Mouse (Mus musculus) embryo, embryonic 11 days (tissue): ENCODE results near the gene Rad17.

Experiments used
- DNase-seq: peaks from one replicate; pipeline ENCODE4 v3.0.0-alpha.2; 2015

Rad17 gene

DNA sequence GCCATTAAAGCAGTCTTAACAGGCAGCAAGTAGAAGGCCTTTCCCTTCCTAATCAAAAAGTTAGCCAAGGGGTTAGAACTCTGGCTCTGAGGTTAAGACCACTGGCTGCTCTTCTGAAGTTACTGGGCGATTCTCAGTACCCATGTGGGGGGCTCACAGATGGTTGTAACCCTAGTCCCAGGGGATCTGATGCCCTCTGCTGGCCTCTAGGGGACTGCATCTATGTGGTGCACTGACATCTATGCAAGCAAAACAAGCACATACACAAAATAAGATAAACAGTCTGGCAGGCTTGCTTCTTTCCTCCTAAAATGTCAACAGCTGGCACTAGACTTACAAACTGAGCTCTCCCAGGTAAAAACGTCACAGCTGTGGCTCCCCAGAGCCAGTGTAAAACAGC lies 37.9 kb downstream of the Rad17 start:
- no peak for DNase-seq

DNA sequence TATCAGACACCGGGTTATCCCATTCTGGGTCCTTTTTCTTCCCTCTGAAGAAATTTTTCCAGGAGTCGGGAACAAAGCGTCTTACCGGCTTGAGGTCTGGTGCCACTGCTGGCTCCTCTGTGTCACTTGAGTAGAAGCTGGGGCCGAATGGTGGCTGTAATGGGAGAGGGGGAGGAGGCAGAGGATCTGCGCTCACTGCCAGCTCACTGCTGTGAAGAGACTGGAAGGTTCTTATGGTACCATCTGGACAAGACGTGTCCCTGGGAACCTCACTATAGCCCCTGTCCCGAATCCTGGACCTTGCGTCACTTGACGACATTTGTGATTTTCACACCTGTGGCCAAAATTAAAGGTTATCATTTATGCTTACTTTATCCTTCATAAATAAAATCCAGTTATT lies 38.6 kb downstream of the Rad17 start:
- no peak for DNase-seq

DNA sequence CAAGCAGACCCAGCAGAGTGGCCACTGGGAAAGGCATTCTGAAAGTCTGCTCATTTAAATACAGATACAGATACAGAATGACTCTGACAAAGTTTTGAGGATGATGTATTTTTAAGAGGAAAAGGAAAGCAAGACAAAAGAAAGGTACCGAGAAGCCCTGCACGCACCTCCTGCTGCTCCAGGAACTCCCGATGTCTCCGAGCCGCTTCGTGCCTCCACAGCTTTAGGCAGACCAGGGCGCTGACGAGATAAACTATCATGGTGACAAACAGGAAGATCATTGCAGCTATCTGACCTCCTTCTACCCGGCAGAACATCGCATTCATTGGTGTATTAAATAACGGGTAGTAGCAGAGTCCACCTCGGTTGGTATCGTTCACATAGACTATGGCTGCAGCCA lies 39.6 kb downstream of the Rad17 start:
- DNase-seq = no peak

DNA sequence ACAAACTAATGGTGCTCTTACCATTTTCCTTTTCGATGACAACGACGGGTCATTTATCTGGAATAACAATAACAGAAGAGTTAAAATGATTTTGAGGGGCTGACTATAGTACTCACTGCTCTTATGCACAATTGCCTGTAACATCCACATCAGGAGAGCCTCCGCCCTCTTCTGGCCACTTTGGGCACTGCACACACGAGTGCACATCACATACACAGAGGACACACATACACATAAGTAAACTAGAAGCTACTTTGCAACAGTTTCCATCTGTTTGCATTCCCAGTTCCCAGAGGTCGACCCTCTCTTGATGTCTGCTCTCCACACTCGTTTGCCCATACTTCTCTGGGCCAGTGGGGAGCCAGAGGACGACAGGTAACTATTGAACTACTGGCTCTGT lies 43.1 kb downstream of the Rad17 start:
- DNase-seq = no peak

DNA sequence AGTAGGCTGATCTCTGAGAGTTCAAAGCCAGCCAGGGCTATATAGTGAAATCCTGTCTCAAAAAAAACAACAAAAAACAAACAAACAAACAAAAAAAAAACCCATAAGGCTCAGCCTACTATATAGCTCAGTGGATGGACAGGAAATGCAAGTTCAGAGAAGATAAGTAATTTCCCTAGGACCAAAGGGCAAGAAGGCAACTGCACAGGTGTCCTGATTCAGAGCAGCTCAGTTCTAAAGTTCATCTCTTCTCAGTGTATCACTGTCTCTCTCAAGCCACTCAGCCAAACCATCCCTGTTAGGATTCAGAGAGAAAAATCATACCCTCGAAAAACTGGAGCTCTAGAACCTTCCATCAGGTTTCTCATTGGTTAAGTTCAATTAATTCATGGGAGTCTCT lies 45.0 kb downstream of the Rad17 start:
- no peak for DNase-seq

DNA sequence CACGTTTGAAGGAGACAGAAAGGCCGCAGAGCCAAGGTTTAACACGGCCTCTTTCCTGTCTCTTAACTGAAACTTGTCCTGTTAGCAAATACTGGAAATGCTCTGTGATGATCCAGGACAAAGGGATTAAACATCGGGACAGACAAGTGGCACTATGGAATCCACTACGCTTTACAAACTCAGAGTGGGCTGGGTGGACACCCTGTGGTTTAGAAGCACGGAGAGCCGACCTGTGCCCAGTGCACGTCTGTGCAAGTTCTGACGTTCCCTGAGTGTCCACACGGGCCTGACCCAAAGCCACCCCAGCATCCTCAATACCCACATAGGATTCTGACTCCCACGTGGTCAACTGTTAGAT lies 47.1 kb downstream of the Rad17 start:
- no peak for DNase-seq

DNA sequence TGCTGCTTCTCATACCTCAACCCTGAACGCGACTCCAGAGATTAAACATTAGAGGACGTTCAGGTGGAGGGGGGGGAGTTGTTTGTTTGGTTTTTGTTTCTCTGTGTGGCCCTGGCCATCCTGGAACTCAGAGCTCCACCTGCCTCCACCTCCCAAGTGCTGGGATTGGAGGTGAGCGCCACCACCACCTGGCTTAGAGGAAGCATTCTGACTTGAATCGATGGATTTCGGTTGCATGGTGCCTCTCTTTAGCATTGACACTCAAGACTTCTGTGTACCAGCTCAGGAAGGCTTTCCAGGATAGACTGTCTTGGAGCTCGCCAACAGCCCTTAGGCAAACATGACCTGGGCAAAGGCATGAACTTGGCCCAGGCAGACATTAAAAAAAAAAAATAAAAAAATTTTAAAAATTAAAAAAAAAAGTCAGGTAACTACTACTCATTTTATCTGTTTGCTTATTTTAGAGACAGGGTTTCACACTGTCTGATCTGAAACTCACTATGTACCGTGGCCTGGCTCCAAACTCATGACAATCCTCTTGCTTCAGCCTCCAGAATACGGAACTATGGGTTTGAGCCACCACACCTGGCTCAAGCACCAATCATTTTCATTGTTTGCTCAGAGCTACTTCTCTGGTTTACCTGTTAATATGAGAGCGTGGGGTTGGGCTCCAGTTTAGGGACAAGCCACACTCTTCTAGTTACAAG lies 47.7 kb downstream of the Rad17 start:
- DNase-seq = no peak

DNA sequence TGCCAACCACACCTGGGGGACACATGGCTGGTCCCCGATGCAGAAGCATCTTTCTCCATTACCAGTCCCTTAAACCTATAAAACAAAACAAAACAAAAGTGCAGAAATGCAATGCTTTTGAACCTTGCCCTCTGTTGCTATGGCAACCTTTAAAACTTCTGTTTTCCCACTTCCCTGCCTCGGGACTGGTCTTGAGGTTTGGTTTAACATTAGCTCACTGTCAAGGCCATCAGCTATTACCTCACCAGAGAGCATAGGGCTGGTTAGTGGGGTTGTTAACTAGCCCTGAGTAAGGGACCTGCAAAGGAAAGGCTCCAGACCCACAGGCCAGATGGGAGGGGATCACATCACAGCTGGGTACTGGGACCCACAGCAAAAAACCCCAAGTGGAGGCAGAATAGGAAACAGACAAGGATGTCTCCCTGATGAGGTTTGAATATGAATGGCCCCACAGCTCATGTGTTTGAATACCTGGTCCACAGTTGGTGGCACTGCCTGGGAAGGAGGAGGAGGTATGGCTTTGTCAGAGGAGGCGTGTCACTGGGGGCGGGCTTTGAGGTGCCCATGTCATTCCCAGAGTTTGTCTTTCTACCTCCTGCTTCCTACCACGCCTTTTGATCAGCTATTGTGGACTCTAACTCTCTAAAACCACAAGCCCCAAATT lies 48.5 kb downstream of the Rad17 start:
- DNase-seq = no peak

DNA sequence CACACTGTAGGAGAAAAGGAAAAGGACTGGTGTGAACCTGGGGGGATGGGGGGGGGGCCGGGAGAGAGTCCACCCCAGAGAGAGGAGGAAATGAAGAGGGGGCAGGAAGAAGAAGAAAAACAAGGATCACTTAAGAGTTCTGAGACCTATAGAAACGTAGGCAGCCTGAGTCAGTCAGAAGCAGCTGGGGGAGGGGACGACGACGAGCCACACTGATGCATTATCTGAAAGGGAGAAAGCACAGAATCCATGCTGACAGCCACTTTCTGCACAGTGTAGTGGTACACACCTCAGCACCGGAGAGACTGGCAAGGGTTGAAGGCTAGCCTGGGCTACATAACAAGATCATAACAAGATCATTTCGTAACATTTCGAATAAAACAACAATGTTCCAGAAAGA lies 49.8 kb downstream of the Rad17 start:
- DNase-seq = no peak

DNA sequence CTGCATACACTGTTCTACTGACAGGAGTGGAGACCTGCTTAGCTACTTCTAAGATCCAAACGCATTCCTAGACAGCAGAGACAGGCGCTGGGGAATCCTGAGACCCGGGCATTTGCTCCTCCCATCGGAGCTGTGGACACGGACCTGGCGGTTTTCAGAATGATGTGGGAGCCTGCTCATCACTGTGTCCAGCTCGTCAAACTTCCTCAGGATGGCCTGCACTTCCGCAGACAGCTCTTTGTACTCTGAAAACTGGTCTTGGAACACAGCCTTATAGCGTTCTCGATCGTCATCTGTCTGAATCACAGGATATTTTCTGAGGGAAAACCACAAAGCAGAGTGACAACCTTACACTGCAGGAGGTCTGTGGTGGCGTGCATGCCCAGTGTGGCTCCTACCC lies 50.5 kb downstream of the Rad17 start:
- DNase-seq = no peak

DNA sequence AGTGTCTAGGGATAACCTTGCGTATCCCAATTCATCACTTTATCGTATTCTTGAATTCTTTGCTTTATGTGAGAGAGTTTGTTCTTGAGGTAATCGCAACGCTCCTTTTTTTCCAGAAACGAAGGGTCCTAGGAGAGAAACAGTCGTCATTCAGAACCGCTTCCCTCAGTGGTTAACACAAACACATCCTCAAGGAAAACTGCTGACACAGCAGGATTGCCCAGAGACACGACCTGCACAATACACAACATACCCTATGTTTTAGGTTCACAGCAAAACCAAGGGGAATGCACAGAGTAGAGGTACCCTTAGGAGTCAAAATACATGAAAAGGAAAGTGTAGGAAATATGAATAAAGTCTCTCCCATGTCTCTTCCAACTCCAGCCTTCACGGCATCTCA lies 53.6 kb downstream of the Rad17 start:
- DNase-seq = no peak

DNA sequence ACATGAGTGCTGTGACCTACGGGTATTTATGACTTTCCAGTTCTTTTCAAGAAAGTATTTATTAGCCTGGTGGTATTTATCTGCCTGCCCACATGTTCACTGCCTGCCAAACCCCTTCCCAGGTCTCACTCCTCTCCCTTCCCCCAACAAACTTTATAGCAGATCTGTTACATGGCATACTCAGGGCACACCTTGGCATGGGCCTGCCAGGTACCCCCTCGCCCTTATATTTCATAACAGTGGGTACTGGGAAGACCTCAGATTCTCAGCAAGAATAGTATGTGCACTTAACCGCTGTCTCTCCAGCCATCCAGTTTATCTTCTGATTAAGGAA lies 55.3 kb downstream of the Rad17 start:
- DNase-seq = no peak

DNA sequence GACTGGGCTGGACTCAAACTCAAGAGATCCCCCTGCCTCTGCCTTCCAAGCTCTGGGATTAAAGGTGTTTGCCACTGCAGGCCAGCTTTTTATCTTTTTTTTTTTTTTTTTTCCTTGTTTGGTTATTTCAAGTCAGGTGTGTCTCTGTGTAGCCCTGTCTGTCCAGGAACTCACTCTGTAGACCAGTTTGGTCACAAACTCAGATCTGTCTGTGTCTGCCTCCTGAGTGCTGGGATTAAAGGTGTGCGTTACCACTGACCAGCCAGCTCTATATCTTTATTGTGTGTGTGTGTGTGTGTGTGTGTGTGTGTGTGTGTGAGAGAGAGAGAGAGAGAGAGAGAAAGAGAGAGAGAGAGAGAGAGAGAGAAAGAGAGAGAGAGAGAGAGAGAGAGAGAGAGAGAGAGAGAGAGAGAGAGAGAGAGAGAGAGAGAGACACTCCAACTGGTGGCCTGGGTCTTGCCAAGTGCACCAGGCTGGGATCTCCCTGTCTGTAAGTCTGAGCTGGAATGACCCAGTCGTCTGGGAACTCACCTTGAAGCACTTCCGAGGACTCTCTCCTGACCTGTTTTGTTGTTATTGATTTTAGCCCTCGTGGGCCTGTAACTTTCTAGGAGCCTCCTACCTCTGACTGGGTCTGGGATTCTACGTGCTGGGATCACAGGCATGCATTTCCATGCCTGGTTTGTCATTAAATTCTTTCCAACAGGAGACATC lies 55.9 kb downstream of the Rad17 start:
- no peak for DNase-seq

DNA sequence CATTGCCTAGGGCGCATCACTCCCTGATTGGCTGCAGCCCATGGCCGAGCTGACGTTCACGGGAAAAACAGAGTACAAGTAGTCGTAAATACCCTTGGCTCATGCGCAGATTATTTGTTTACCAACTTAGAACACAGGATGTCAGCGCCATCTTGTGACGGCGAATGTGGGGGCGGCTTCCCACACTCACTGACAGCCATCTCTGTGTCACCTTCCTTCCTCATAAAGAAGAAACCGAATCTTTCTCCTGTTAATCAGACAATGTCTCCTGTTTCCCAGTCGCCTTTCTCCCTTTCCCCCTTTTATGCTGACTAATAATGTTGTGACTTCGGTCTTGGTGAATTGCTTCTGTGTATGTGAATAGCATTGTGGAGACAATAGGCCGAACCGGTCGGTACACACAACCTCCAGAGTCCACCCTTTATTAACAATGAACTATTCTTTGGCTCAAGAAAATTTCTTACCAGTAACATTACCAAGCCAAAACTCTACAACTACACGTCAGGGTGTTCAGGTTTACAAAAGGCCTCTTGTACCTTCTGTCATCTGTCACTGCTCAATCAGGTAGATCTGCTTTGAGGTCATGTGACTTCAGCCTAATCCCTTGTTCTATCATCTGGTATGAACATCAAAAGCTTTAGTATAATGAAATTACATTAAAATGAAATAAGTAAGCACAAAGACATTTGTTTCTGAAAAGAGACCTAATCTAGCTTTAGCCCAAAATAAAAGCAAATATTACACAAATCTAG lies 56.6 kb downstream of the Rad17 start:
- DNase-seq = no peak

DNA sequence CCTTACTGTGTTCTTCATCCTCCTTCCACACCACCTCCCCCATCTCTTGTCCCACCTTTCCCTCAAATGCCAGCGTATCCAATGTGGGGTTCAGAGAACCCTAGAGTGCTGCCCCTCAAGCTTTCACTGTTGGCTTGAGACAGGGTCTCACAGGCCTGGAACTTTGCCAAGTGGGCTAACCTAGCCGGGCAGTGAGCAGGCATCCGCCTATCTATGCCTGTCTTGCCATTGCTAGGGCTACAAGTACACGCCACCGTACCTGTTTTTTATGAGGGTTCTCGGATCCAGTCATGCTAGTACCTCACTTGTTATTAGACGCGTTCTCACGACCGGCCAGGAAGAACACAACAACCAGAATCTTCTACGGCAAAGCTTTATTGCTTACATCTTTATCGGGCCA lies 62.2 kb downstream of the Rad17 start:
- no peak for DNase-seq

DNA sequence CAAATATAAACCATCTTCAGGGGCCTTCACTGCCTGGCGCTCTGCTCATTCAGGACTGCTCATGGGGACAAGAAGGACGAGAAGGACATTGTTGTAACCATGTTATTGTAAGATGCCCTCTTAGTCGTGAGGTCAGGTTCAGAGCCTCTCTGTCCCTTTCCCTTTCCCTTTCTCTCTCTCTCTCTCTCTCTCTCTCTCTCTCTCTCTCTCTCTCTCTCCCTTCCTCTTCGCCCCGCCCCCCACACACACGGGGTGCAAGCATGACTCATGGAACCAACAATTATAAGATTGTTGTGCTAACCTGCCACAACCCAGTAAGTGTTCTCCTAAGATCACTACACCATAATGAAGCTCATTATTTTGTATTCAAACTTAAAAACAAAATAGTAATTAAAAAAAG lies 68.7 kb downstream of the Rad17 start:
- no peak for DNase-seq

DNA sequence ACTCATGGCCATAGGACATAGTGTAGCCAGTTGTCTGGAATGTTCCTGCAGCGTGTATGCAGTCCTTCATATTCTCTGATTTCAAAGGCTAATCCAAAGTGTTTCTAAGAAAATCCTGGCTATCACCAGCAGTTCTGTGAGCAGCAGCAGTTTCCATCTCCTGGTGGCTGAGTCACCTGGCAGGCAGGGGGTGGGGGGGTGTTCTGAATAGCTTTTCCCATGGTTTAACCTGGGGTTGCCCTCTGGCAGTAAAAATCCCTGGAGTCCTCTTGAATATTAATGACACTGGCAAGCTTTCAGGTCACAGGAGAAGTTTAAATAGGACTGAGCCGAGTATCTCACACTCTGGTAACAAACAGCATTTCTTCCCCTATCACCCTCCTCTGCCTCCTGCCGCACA lies 69.2 kb downstream of the Rad17 start:
- no peak for DNase-seq

DNA sequence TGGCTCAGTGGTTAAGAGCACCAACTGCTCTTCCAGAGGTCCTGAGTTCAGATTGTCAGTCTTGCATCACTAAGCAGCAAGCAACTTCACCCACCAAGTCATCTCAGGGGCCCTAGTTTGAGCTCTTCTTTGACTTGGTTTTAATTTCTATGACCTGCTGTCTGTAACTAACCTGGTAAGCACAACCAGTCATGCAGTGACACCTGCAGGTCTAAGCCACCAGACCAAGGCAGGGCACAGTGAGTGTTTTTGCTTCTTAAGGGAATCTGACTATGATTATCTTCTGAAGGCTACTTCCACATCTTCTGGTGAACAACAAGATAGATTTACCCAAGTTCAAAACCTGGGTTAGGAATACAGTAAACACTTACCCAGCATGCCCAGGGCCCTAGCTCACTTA lies 70.9 kb downstream of the Rad17 start:
- no peak for DNase-seq

DNA sequence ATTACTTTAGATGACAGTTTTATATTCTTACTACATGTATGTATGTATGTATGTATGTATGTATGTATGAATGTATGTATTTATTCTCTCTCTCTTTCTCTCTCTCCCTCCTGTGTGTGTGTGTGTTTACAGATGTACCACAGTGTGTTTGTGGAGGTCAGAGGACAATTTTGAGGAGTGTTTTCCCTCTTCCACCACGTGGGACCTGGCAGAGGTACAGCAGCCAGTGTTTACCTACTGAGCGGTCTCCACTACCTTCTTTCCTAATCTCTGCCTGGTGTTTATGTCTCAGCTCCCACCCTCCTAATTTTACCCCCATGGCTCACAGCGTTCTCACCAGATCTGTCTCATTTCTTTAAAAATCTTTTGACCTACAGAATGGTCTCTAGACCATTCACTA lies 71.6 kb downstream of the Rad17 start:
- no peak for DNase-seq

DNA sequence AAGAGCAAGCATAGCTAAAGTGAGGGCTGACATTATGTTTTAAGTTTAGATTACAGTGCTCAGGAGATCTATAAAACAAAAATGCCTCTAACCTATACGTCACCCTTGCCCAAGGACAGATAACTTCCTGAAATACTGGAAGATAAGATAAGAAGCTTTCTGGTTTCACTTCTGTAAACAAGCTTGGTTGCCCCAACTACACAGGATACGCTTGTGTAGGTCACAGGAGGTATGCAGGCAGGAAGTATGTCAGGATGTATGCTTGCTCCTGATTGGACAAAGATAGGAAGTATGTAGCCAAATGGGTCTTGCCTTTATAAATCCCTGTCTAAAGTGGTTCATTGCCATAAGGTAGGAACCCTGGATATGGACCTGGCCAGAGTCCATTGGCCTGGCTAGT lies 74.9 kb downstream of the Rad17 start:
- no peak for DNase-seq

DNA sequence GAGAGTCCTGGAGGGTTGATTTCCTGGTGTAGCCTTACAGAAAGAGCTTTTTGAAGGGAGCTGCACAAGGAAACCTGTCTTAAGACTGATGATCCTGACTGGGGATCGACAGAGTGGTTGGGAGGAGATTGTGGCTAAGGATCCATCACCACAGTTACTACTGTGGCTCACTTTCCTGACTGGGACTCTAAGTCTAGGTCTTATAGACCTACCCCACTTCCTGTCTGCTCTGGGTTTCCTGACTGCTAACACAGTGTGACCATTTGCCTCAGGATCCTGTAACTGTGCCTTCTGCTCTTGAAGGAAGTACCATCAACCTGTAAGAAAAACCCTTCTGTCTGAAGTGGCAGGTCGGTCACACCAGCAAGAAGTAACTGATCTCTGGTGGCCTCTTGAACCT lies 80.1 kb downstream of the Rad17 start:
- DNase-seq = no peak

DNA sequence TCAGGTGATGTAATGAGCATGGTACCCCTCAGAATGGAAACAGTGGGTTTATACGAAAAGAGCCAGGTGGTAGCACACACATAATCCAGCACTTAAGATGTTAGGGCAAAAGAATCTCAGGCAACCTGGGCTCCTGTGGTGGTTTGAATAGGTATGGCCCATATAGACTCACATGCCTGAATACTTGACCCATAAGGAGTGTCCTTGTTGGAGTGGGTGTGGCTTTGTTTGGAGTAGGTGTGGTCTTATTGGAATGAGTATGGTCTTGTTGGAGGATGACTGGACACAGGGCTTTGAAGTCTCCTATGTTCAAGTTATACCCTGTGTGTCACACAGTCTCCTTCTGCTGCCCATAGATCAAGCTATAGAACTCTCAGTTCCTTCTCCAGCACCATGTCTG lies 82.5 kb downstream of the Rad17 start:
- DNase-seq = no peak
